Mouse (Mus musculus): ENCODE data around the gene Sms. TPM values are rescaled to one million over a fixed set of nuclear protein-coding genes. Genes with fewer than 3 reads are reported as not detected.

Sms gene
- total and polyA plus RNA-seq, 2 experiments from 2014 or later: 43.4 to 49.3 TPM

DNA sequence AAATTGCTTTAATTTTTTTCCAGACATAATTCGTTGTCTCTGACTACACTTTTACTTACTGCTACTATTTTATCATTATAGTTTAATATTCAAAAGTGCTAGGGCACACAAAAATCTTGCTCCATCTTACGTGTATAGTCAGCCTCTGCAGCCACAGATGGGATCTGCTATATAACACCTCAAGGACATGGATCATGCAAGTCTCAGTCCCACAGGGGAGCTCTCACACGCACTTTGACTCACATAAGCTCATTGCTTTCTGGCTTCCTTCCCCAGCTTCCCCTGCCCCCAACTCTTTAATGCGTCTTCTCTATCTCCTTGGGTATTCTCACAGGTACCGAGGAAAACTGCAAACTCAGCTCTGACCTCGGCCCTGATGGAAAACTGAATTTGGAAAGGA lies 87.2 kb downstream of the Sms start:
- DNase-seq (ENCODE audit: low spot score) (no peak), ATAC-seq (ENCODE audit: insufficient read depth, low read depth) (no peak)
- no peak overlapping the region for H3K9ac ChIP-seq (replicated peaks; ENCODE audit: low read depth, low read length)
- H3K27ac ChIP-seq (ENCODE audit: low read depth): no peak overlapping the region
- no peaks in the 10 kb centered on the region for H3K36me3 ChIP-seq (replicated peaks; ENCODE audit: control insufficient read depth, insufficient read depth, low read length)
- WGBS: 62% methylated on average over 6 of the region's 6 CpGs
- no peak for TF ChIP-seq EP300 (IDR thresholded peaks at IDR 0.05; ENCODE audit: low read depth)
- no peak for TF ChIP-seq CTCF (IDR thresholded peaks at IDR 0.05; ENCODE audit: low read depth)
- no peaks in the 10 kb centered on the region for H3K27me3 ChIP-seq (ENCODE audit: control insufficient read depth, insufficient read depth, low read length)
- no peak overlapping the region for H3K4me3 ChIP-seq (ENCODE audit: low read depth, low read length)
- no peaks in the 10 kb centered on the region for H3K9me3 ChIP-seq (replicated peaks; ENCODE audit: control insufficient read depth, low read length)
- no peak overlapping the region for H3K4me2 ChIP-seq (ENCODE audit: low read depth, low read length)
- no peaks in the 10 kb centered on the region for H3K4me1 ChIP-seq (ENCODE audit: control insufficient read depth, insufficient read depth)

Other genes starting within 250 kb of the Sms start
- gene Phex, start 77.0 kb downstream of the Sms start, total RNA-seq (2014; rRNA removed; ENCODE audit: low replicate concordance): 0.54 TPM in 1 of 2 replicates, not detected in the other
- 0.05 TPM in 1 of 2 replicates, not detected in the other for gene Phex, start 77.0 kb downstream of the Sms start, polyA plus RNA-seq (2015; fragmentation: Nextera tagmentation; extraction: Ambion mirVana)
- gene Yy2, start 76.7 kb upstream of the Sms start, total RNA-seq (2014; rRNA removed; ENCODE audit: low replicate concordance): 1.4 and 2.6 TPM in 2 replicates
- 1.6 and 1.7 TPM in 2 replicates for gene Yy2, start 76.7 kb upstream of the Sms start, polyA plus RNA-seq (2015; fragmentation: Nextera tagmentation; extraction: Ambion mirVana)
- 2.5 and 3.9 TPM in 2 replicates for gene Mbtps2, start 106.4 kb upstream of the Sms start, total RNA-seq (2014; rRNA removed; ENCODE audit: low replicate concordance)
- gene Mbtps2, start 106.4 kb upstream of the Sms start, polyA plus RNA-seq (2015; fragmentation: Nextera tagmentation; extraction: Ambion mirVana): 7.4 and 8.5 TPM in 2 replicates
- 579 and 691 TPM in 2 replicates for gene Smpx, start 206.6 kb upstream of the Sms start, total RNA-seq (2014; rRNA removed; ENCODE audit: low replicate concordance)
- gene Smpx, start 206.6 kb upstream of the Sms start, polyA plus RNA-seq (2015; fragmentation: Nextera tagmentation; extraction: Ambion mirVana): 1,168 and 1,205 TPM in 2 replicates